Mouse (Mus musculus) cerebellum, adult (tissue): ENCODE data around the gene Tead1.

ENCODE experiments used
- ATAC-seq: cut with Nextera tagmentation; 2 replicates; pipeline ENCODE4 v1.9.2; 2017; ENCODE audit warnings: mild to moderate bottlenecking, moderate library complexity, mixed read lengths; ENCODE audit not compliant: insufficient number of reproducible peaks, low FRiP score, low TSS enrichment

Tead1 gene

DNA sequence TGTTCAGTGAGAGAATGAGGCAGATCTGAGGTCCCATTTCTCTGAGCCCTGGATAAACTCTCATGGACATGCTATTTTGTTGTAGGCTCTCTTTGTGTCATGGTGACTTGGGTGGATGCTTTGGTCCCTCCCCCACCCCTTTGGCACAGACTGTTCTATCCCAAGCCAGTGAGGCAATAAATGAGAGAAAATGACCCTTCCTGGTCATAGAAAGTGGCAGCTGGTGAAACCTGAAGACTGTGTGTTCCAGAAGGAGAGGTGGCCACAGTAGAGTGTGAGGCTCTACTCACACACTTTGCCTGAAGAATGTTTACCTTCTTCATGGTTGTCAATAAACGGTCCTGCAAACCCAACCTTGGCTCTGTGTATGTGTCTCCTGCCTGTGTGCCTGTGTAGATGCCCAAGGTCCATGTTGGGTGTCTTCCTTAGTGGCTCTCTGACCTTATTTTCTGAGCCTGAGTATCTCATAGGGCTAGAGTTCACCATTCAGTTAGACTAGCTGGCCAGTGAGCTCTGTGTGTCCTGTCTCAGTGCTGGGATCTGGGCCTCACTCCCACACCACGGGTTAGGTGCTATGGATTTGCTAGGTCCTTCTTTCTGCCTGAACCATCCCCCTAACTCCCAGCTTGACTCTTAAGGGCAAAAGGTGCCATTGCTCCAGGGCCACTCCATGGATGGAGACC lies 127.7 kb downstream of the Tead1 start:
- ATAC-seq = no peak

DNA sequence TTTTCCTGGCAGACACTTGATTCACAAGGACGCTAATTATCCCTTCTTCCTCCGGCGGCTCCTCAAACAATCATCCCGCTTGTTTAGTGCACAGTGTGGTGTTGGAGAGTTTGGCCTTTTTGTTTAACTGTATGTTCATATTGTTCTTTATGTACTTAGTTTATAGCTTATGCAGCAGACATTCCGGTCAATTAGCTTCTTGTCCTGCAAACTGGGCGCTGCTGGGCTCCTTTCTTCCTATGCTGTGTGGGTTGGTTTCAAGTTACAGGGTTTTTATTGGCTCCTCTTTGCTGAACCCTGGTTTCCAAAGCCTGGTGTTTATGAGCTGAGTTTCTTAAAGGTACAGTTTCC lies 128.3 kb downstream of the Tead1 start:
- ATAC-seq = no peak

DNA sequence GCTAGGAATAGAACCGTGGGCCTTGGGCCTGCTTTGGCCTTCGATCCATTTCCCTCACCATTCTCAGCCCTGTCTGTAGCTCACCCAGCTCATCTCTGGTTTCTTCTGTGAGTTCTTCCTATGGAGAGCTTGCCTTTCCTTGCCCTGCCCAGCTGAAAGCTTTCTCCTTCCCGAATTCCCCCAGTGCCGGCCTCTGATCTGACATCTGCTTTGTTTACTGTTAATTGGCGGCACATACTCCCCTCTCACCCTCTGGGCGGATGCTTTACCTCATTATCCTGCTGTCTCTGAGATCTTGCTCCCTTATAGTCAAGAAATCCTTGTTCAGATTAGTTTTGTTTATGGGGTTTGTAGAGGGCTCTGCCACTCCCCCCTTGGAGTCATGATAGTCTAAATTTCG lies 131.6 kb downstream of the Tead1 start:
- no peak for ATAC-seq

DNA sequence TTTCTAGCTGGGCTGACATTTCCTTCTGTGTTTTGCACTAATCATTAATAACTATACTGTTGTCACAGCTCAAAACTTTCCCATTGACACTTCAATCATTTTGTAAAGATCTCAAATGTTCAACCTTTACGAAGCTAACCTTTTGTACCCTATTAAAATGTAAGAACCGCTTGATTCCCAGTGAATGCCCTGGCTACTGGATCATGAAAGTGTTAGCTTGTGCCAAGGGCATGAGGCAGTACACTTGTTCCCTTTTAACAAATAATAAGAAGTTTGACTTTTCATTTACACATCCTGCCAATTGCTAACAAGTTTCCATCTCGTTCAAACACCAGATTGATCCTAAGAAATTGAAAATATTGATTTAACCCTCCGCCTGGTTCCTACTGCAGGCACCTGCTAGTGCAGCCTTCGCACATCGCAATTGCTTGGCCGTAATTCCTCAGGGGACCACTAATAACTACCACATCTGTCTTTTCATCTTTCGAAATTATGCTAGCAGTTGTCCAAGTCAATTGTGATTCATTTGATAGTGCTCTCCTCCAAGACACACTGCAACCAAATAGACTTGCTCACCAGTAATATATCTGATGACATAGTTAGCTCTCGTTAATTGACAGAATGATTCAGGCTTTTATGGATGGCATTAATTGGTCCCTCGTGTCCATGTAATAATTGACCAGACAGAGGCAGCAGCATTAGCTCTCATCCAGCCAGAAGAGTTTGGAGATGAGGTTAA lies 133.1 kb downstream of the Tead1 start:
- ATAC-seq = no peak

DNA sequence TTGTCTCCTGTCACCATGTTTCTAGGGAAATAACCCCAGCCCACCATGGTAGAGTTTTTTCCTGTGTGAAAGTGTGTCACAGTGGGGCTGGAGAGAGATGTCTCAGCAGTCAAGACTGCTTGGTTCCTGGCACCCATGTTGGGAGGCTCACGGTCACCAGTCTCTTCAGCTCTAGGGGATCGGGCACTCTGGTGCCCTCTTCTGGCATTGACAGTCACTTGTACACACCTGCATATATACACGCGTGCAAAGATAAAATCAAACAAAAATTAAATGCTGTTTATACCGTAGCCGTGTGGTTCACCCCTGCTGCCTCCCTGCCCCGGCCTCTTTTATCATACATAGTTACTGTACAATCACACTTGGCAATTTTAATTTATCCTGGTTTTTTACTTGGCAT lies 134.0 kb downstream of the Tead1 start:
- ATAC-seq = no peak

DNA sequence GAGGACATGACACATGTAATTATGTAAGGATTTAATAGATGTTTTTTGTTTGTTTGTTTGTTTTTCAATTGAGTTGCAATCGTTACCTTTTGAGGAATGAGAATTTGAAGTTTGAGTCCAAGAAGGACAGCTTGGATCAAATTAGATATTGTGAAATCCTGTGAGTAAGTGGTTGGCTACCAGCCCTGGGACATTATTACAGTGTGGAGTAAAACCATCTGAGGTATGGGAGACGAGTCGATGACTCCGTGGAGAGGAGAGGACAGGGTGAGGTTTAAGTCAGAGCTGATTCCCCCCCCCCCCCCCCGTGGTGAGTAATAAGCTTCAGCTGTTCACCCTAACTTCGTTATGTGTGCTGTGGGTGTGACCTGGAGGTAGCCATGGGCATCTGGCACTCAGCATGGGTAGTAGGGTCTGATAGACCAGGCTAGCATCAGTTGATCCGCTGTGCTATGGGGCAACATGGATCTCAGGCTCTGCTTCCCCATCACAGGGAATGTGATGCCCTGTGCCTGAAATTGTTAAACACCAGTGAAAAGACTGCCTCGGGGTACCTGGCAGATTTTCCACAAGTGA lies 134.7 kb downstream of the Tead1 start:
- no peak for ATAC-seq

DNA sequence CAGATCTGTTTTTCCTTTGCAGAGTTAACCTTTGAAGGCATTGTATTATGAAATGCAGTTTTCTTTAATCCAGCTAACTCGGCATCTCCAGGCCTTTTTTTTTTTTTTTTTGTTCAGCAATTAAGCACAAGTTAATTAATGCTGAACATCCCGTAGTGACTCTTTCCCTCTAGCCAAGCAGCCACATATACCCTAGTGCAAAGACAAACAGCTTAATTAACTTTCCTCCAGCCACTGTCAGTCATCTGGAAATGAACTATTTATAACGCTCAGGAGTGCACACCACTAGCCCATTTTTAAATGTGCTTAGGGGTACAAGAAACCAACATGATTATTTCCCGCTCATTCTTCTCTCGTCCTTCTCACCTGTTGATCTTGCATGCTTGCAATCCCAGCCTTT lies 136.9 kb downstream of the Tead1 start:
- no peak for ATAC-seq

GRCm38 (mm10) chr7:112819833-112820232 lies 140.7 kb downstream of the Tead1 start:
- ATAC-seq = no peak

GRCm38 (mm10) chr7:112822879-112823278 lies 143.8 kb downstream of the Tead1 start:
- no peak for ATAC-seq

- no peak for ATAC-seq
Measured at GRCm38 (mm10) chr7:112823621-112824020, 144.5 kb downstream of the Tead1 start.

GRCm38 (mm10) chr7:112825339-112825781 lies 146.2 kb downstream of the Tead1 start:
- ATAC-seq = no peak

- no peak for ATAC-seq
Measured at GRCm38 (mm10) chr7:112826114-112826911, 147.2 kb downstream of the Tead1 start.

DNA sequence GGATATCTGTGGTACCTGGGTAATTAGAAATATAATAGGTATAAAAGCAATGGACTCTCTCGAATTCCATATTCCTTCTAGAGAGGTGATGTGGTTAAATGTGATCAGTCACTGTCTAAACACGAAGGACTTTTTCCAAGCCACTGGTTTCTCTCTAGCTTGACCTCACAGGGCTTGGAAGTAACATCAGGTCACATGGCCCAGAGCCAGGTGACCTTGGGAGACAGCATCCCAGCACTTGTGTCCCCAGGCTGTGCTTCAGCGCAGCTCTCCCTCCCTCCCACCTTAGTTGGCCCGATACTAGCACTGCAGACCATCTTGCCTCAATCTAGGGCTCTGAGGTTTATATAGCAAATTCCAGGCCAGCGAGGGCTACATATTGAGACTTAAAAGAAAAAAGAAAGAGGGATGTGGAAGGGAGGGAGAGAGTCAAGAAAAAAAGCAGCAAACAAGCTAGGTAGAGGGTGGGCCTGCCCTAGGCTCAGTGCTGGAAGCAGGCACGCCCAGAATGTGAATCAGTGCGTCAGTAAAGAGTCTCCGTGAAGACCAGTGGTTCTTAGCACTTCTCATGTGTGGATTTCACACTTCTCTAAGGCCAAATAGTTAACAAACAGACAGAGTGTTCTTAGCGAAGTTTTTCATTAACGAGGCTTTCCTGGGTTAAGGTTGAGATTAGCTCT lies 149.0 kb downstream of the Tead1 start:
- ATAC-seq = no peak

- no peak for ATAC-seq
Measured at GRCm38 (mm10) chr7:112828696-112829022, 149.5 kb downstream of the Tead1 start.

GRCm38 (mm10) chr7:112830946-112831345 lies 151.8 kb downstream of the Tead1 start:
- no peak for ATAC-seq

DNA sequence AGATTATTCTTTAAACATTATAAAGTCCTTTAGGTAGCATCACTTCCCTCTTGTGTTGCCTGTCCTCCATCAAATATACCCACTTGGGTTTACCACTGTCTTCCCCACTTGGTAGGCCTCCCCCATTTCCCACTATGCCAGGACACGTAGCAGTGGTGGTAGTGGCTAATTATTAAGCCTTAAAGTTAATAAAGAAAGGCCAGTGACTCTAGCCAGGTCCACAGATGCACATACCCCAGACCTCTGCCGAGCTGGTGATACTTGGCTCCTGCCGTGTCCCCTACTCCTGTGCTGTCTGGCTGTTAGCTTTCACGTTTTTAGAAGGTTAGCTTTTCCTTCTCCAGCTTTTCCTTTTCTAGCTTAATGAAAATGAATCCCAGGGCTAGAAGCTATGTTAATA lies 152.3 kb downstream of the Tead1 start:
- no peak for ATAC-seq

GRCm38 (mm10) chr7:112833132-112833531 lies 154.0 kb downstream of the Tead1 start:
- ATAC-seq = no peak

- no peak for ATAC-seq
Measured at GRCm38 (mm10) chr7:112836076-112836475, 157.0 kb downstream of the Tead1 start.

GRCm38 (mm10) chr7:112838131-112838530 lies 159.0 kb downstream of the Tead1 start:
- no peak for ATAC-seq

- ATAC-seq = no peak
Measured at GRCm38 (mm10) chr7:112840351-112840750, 161.2 kb downstream of the Tead1 start.

DNA sequence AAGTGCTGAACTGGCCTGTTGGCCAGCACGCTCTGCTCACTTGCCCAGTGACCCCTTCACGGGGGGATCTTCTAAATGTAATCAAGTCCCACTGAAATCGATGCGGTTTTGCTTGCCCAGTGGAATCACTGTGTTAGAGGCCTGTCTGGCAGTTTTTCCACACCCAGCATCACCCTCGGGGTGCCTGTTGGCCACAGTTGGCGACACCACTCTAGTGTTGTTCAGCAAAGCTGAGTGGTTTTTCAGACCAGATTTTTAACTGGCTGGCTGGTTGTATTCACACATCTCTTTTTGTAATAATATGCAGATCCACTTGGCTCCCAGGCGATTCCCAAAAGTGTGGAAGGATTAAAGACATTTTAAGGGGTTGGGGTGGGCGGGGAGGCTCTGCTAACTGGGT lies 161.8 kb downstream of the Tead1 start:
- no peak for ATAC-seq
